In genomic region chr5:120711416-120711815, GRCm38 (mm10) we compare ENCODE assay signal across 9 mouse cellular contexts. TPM values are rescaled to one million over a fixed set of nuclear protein-coding genes. Genes with fewer than 3 reads are reported as not detected.
A peak's percentile ranks its signal among the peaks of the same experiment; 100 is the strongest.
DNase-seq lines count a peak whose midpoint lies in the region; ATAC-seq and TF ChIP-seq lines count a peak whose summit lies in the region.
"Had no signal": no experiment of that assay in that cellular context is flagged by ENCODE, and none has a peak within 500 bp of the region (broad histone marks: within the 10 kb centered on the region; RNA-seq: fewer than 3 reads in every experiment).

No protein-coding gene starts in this region.

- no peak overlapping the region for H3K27ac ChIP-seq in neural tube, embryonic 11.5 days (ENCODE audit: low read depth, low read length)
- no peak overlapping the region for H3K27ac ChIP-seq in intestine, postnatal 0 days (ENCODE audit: low read depth, low read length)
- no peak overlapping the region for H3K27ac ChIP-seq in liver, embryonic 12.5 days
- H3K27ac ChIP-seq in neural tube, embryonic 14.5 days (ENCODE audit: low read depth, low read length): peak overlapping the region; percentile 87
- no peak overlapping the region for H3K27ac ChIP-seq in thymus, adult 2 months (ENCODE audit: control insufficient read depth, insufficient read depth, low read length)
- H3K27ac ChIP-seq: liver, embryonic 14.5 days had no signal

- peaks cover 23% of the 10 kb centered on the region for H3K4me1 ChIP-seq in neural tube, embryonic 11.5 days (ENCODE audit: control insufficient read depth, insufficient read depth, low read length)
- H3K4me1 ChIP-seq in intestine, postnatal 0 days (replicated peaks; ENCODE audit: control insufficient read depth, insufficient read depth, low read length): no peaks in the 10 kb centered on the region
- 0 out of 2 replicates have a peak, but pooled peaks cover 11% of the 10 kb centered on the region for H3K4me1 ChIP-seq in liver, embryonic 12.5 days
- H3K4me1 ChIP-seq in neural tube, embryonic 14.5 days (ENCODE audit: control insufficient read depth, insufficient read depth, low read length): peaks cover 29% of the 10 kb centered on the region
- H3K4me1 ChIP-seq in thymus, adult 2 months (replicated peaks; ENCODE audit: control insufficient read depth, insufficient read depth, low read length): peaks cover 21% of the 10 kb centered on the region

- no peak for TF ChIP-seq CTCF in intestine, postnatal 0 days (IDR thresholded peaks at IDR 0.05; ENCODE audit: low read depth)
- TF ChIP-seq CTCF in thymus, adult 2 months (IDR thresholded peaks at IDR 0.05; ENCODE audit: borderline replicate concordance, control insufficient read depth, extremely low read depth, insufficient read depth, low read length, poor library complexity): no peak

- TF ChIP-seq POLR2A in thymus, adult 2 months (IDR thresholded peaks at IDR 0.05; ENCODE audit: control insufficient read depth, extremely low read depth, insufficient read depth, low read length, poor library complexity): peak; percentile 41; the same call in 1 of the 2 replicates

- H3K4me2 ChIP-seq in neural tube, embryonic 11.5 days (ENCODE audit: low read depth): peak overlapping the region; percentile 71
- peak overlapping the region; percentile 58 for H3K4me2 ChIP-seq in intestine, postnatal 0 days (replicated peaks; ENCODE audit: low read depth)
- H3K4me2 ChIP-seq in liver, embryonic 12.5 days: peak overlapping the region; percentile 45
- H3K4me2 ChIP-seq in neural tube, embryonic 14.5 days (ENCODE audit: low read depth, low read length): peak overlapping the region; percentile 65

- no peaks in the 10 kb centered on the region for H3K36me3 ChIP-seq in neural tube, embryonic 11.5 days (ENCODE audit: control insufficient read depth, insufficient read depth, low read length)
- no peaks in the 10 kb centered on the region for H3K36me3 ChIP-seq in intestine, postnatal 0 days (ENCODE audit: control insufficient read depth, insufficient read depth)
- H3K36me3 ChIP-seq in liver, embryonic 12.5 days: no peaks in the 10 kb centered on the region
- no peaks in the 10 kb centered on the region for H3K36me3 ChIP-seq in neural tube, embryonic 14.5 days (ENCODE audit: control insufficient read depth, insufficient read depth, low read length)
- no peaks in the 10 kb centered on the region for H3K36me3 ChIP-seq in thymus, adult 2 months (ENCODE audit: control insufficient read depth, insufficient read depth, low read length)

- ATAC-seq in neural tube, embryonic 11.5 days (ENCODE audit: insufficient read depth, low FRiP score, low TSS enrichment): no peak
- ATAC-seq in granulocyte monocyte progenitor cell, adult 5-6 weeks (replicated peaks; ENCODE audit: poor library complexity, severe bottlenecking): peak; percentile 58
- no peak for ATAC-seq in intestine, postnatal 0 days
- no peak for ATAC-seq in liver, embryonic 12.5 days
- peak; percentile 65 for ATAC-seq in neural tube, embryonic 14.5 days (ENCODE audit: low read depth)

- H3K9me3 ChIP-seq in neural tube, embryonic 11.5 days (ENCODE audit: control insufficient read depth, low read length): no peaks in the 10 kb centered on the region
- H3K9me3 ChIP-seq in intestine, postnatal 0 days (ENCODE audit: control insufficient read depth): no peaks in the 10 kb centered on the region
- no peaks in the 10 kb centered on the region for H3K9me3 ChIP-seq in liver, embryonic 12.5 days (replicated peaks)
- H3K9me3 ChIP-seq in neural tube, embryonic 14.5 days (ENCODE audit: control insufficient read depth, low read length): no peaks in the 10 kb centered on the region

- DNase-seq in neural tube, embryonic 11.5 days (ENCODE audit: low spot score): no peak
- DNase-seq in neural tube, embryonic 10.5 days (ENCODE audit: extremely low spot score, low spot score): no peak
- DNase-seq in cerebellum, postnatal 14 days: peak; percentile 84 to 86
- DNase-seq in thymus, adult 2 months: peak; percentile 66

- peaks cover 49% of the 10 kb centered on the region for H3K27me3 ChIP-seq in neural tube, embryonic 11.5 days (ENCODE audit: control insufficient read depth, insufficient read depth, low read length)
- H3K27me3 ChIP-seq in intestine, postnatal 0 days (replicated peaks; ENCODE audit: control insufficient read depth, insufficient read depth, low read length): peaks cover 50% of the 10 kb centered on the region
- peaks cover 90% of the 10 kb centered on the region for H3K27me3 ChIP-seq in liver, embryonic 12.5 days (replicated peaks)
- peaks cover 10% of the 10 kb centered on the region for H3K27me3 ChIP-seq in neural tube, embryonic 14.5 days (ENCODE audit: control insufficient read depth, insufficient read depth, low read length)
- H3K27me3 ChIP-seq in thymus, adult 2 months (ENCODE audit: control insufficient read depth, insufficient read depth, low read length): no peaks in the 10 kb centered on the region; the same call in 1 of the 2 replicates

- peak overlapping the region; percentile 46 for H3K4me3 ChIP-seq in neural tube, embryonic 11.5 days (ENCODE audit: low read depth, low read length)
- peak overlapping the region; percentile 37 for H3K4me3 ChIP-seq in intestine, postnatal 0 days (ENCODE audit: low read depth, low read length)
- peak overlapping the region; percentile 21; the same call in 1 of the 2 replicates for H3K4me3 ChIP-seq in liver, embryonic 12.5 days
- H3K4me3 ChIP-seq in neural tube, embryonic 14.5 days (ENCODE audit: low read depth, low read length): peak overlapping the region; percentile 81
- H3K4me3 ChIP-seq in thymus, adult 2 months (ENCODE audit: control insufficient read depth, insufficient read depth, low read length): peak overlapping the region; percentile 47

- peak overlapping the region; percentile 64 for H3K9ac ChIP-seq in neural tube, embryonic 11.5 days (ENCODE audit: low read length)
- H3K9ac ChIP-seq in intestine, postnatal 0 days (ENCODE audit: low read depth, low read length): no peak overlapping the region
- H3K9ac ChIP-seq in liver, embryonic 12.5 days: no peak overlapping the region
- peak overlapping the region; percentile 94 for H3K9ac ChIP-seq in neural tube, embryonic 14.5 days (replicated peaks; ENCODE audit: low read depth, low read length)
- H3K9ac ChIP-seq: liver, embryonic 14.5 days had no signal

- under 1% methylated on average over 37 of the region's 43 CpGs for WGBS in neural tube, embryonic 11.5 days
- WGBS in intestine, postnatal 0 days: 3% methylated on average over 43 of the region's 43 CpGs
- 4% methylated on average over 42 of the region's 43 CpGs for WGBS in liver, embryonic 12.5 days (ENCODE audit: insufficient replicate concordance)
- WGBS in neural tube, embryonic 14.5 days: 1% methylated on average over 40 of the region's 43 CpGs
- WGBS in thymus, adult 2 months: under 1% methylated on average over 43 of the region's 43 CpGs

RNA-seq across cellular contexts. Expression of gene Dtx1, which starts 0.3 kb away (rescaled TPM):
- polyA plus RNA-seq in neural tube, embryonic 11.5 days (2014; fragmentation: Nextera tagmentation; extraction: Ambion mirVana): 7.0 and 7.4 TPM in 2 replicates
- total RNA-seq in granulocyte monocyte progenitor cell, adult 5-6 weeks (2014; fragmentation: Nextera tagmentation): not detected in 2 replicates
- not detected in 2 replicates for total RNA-seq in granulocyte monocyte progenitor cell, adult 5-6 weeks (2017)
- 2.3 and 2.5 TPM in 2 replicates for polyA plus RNA-seq in intestine, postnatal 0 days (2015; fragmentation: Nextera tagmentation; extraction: Ambion mirVana)
- polyA plus RNA-seq in liver, embryonic 12.5 days (2016; fragmentation: Nextera tagmentation; extraction: Ambion mirVana): 0.37 and 0.67 TPM in 2 replicates
- polyA plus RNA-seq in neural tube, embryonic 14.5 days (2014; fragmentation: Nextera tagmentation; extraction: Ambion mirVana): 44.2 and 50.7 TPM in 2 replicates
- polyA plus RNA-seq in thymus, adult 2 months (2012; rRNA removed): 60.6 and 66.6 TPM in 2 replicates

RNA-seq across cellular contexts. Expression of gene Oas2, which starts 38.2 kb away (rescaled TPM):
- not detected in 2 replicates for polyA plus RNA-seq in neural tube, embryonic 11.5 days (2014; fragmentation: Nextera tagmentation; extraction: Ambion mirVana)
- total RNA-seq in granulocyte monocyte progenitor cell, adult 5-6 weeks (2014; fragmentation: Nextera tagmentation): 0.47 TPM in 1 of 2 replicates, not detected in the other
- total RNA-seq in granulocyte monocyte progenitor cell, adult 5-6 weeks (2017): 1.0 TPM in 1 of 2 replicates, not detected in the other
- 0.23 and 0.41 TPM in 2 replicates for polyA plus RNA-seq in intestine, postnatal 0 days (2015; fragmentation: Nextera tagmentation; extraction: Ambion mirVana)
- 0.26 and 0.37 TPM in 2 replicates for polyA plus RNA-seq in liver, embryonic 12.5 days (2016; fragmentation: Nextera tagmentation; extraction: Ambion mirVana)
- 0.22 TPM in 1 of 2 replicates, not detected in the other for polyA plus RNA-seq in neural tube, embryonic 14.5 days (2014; fragmentation: Nextera tagmentation; extraction: Ambion mirVana)
- polyA plus RNA-seq in thymus, adult 2 months (2012; rRNA removed): 18.5 and 22.4 TPM in 2 replicates

Comparison
In these comparisons a context has a peak if more than half of its experiments do, and no peak if none do; other contexts are left out.
1. ATAC-seq: peak in granulocyte monocyte progenitor cell, adult 5-6 weeks (single experiment) and neural tube, embryonic 14.5 days (single experiment); none in neural tube, embryonic 11.5 days (single experiment), intestine, postnatal 0 days (single experiment) and liver, embryonic 12.5 days (single experiment).
2. DNase-seq: peak in cerebellum, postnatal 14 days (2 of 2) and thymus, adult 2 months (single experiment); none in neural tube, embryonic 11.5 days (single experiment) and neural tube, embryonic 10.5 days (single experiment).
3. H3K4me3 ChIP-seq: peak in every context shown above with its lines; median percentile 81 in neural tube, embryonic 14.5 days; 47 in thymus, adult 2 months; 46 in neural tube, embryonic 11.5 days; 37 in intestine, postnatal 0 days; 21 in liver, embryonic 12.5 days.
4. H3K9ac ChIP-seq: peak in neural tube, embryonic 11.5 days (single experiment) and neural tube, embryonic 14.5 days (single experiment); none in intestine, postnatal 0 days (single experiment) and liver, embryonic 12.5 days (single experiment).
5. RNA of gene Oas2, which starts 38.2 kb away (polyA plus RNA-seq): 18.5 to 22.4 TPM in thymus, adult 2 months; 0.26 to 0.37 TPM in liver, embryonic 12.5 days, 0.23 to 0.41 TPM in intestine, postnatal 0 days, 0.22 TPM in neural tube, embryonic 14.5 days and not detected in neural tube, embryonic 11.5 days; every median in the first group is over 10 times any median in the second.
6. Peak in every context shown above with its lines, with median percentiles within 50 percentile points of each other: H3K4me2 ChIP-seq.